Mouse (Mus musculus) urinary bladder, postnatal 10 days (tissue): Measurements from ENCODE around the gene Gm9508.
"Not testable (repeated sequence)": the region's sequence is repeated elsewhere in the genome, so short reads cannot be mapped to it uniquely, and the experiment has no call there.

Source experiments
- DNase-seq: peaks from one replicate; pipeline ENCODE4 v3.0.0; 2022; ENCODE audit warnings: low spot score

Gm9508 gene

DNA sequence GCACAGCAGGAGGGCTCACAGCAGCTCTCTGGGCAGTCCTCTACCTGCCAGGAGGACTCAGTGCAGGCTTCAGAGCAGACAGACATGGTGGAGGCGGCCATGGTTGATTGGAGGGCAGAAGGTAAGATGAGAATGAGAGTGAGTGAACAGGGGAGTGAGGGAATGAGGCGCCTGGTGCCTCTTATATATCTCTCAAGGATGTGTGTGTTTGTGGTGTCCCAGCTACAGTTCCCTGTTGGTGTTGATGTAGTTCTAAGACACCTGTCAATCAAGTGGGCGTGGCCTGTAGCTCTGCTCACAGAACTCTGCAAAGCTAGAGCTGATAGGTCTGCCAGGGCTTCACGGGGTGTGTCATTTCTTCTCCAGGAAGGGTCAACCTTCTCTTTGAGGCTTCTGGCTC is at the start of gene Gm9508:
Gene Gm9508 (minus strand): TSS at position 101 of the 400 bp plus-strand sequence.
- no peak for DNase-seq

- DNase-seq = not testable (repeated sequence)
Measured at GRCm38 (mm10) chr10:77741924-77742688, 45.1 kb upstream of the Gm9508 start, which contains the start of gene Gm18596. Gene Gm18596, minus strand, starts transcription at chr10:77742638.

GRCm38 (mm10) chr10:77738929-77739328 is 41.9 kb upstream of the Gm9508 start:
- no peak for DNase-seq

DNA sequence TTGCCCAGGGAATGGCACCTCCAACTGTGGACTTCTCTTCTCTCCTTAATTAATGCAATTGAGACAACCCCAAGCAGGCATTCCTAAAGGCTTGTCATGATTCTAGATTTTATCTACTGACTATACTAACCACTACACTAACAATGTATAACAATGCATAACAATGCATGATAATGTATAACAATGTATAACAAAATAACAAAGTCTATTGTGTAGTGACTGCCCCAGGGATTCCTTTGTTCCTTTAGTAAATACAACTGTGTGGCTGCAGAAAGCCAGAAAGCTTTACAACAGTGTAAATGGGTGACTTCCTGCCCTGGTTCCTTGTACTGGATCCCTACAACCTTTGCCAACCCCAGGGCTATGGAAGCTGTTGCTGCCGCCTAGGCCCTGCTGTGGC is 38.9 kb upstream of the Gm9508 start:
- DNase-seq = no peak

DNA sequence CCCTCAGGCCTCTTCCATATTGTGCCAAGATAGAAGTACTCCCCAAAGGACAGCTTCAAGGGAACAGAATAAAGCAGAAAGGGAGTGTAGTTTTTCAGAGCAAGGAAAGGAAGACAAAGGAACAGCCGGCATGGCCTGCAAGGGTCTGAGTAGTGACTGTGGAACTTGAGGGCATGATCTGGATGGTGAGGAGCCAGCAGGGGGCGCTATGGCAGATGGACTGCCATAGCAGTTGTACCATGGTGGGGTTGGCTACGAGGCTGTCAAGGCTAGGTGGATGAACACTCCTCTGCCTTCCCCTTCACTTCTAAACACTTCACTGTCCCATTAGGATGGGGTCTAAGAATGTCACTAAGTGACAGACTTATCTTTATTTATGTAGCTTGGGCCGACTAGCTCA is 32.2 kb upstream of the Gm9508 start:
- DNase-seq = no peak

- no peak for DNase-seq
Measured at GRCm38 (mm10) chr10:77728280-77728679, 31.2 kb upstream of the Gm9508 start.

DNA sequence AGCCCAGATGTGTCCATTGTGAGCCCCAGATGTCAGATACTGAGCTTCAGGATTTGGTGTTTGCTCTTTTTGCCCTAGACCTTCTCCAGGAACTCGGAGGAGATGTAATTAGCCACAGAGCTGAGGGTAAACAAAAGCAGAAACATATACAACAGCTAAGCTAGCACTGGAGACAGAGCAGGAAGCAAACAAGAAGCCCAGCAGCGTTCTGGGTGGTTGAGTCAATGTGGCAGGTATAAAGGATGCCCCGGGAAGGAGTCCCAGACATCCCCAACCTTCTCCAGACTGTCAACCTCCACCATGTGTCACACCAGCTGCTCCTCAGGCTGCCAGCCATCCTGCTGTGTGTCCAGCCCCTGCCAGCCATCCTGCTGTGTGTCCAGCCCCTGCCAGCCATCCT is 29.2 kb upstream of the Gm9508 start, which contains the start of gene Gm10100:
Gene Gm10100 (plus strand): TSS at position 301 of the 400 bp plus-strand sequence.
- DNase-seq = no peak

- DNase-seq = no peak
Measured at GRCm38 (mm10) chr10:77724855-77725254, 27.8 kb upstream of the Gm9508 start.

DNA sequence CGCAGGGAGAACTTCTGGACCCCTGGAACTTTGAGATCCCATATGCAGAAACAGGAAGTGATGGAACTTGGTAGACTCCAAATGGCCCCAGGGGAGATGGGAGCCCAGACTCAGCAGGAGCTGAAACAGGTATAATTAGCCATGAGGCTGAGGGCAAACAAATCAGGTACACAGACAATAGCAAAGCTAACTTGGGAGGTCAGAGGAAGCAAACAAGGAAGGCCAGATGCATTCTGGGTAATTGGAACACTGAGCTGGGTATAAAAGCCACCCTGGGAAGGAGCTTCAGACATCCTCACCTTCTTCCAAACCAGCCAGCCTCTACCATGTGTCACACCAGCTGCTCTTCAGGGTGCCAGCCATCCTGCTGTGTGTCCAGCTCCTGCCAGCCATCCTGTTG is 23.3 kb upstream of the Gm9508 start, which contains the start of gene Krtap12-1:
Gene Krtap12-1 (plus strand): TSS at position 301 of the 400 bp plus-strand sequence.
- DNase-seq = not testable (repeated sequence)

DNA sequence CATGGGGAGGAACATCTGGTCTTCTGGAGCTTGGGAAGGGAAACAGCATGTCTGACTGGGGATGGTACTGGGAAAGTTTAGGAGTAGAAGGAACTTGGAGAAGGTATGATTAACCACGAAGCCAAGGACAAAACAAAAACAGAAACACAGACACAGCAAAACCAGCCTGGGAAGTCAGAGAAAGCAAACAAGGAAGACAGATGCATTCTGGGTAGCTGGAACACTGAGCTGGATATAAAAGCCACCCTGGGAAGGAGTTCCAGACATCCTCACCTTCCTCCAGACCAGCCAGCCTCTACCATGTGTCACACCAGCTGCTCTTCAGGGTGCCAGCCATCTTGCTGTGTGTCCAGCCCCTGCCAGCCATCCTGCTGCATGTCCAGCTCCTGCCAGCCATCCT is 18.5 kb upstream of the Gm9508 start, which contains the start of gene Gm10142:
Gene Gm10142 (plus strand): TSS at position 301 of the 400 bp plus-strand sequence.
- DNase-seq = no peak

DNA sequence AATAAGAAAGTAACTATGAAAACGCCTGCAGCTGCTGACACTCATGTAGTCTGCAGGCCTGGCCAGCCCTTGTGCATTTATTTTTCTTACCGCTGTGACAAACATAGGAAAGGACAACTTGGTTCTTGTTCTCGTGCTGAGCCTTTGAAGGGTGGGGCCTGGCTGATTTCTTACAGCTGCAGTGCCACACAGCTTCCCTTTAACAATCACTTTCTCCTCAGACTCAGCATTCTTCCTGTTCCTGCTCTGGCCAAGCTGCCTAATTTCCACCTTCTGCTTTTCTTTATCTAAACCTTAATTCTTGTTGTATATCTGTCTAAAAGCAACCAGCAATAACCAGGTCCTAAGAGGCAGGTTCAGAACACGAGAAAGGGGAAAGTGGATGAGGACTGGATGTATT is 16.7 kb upstream of the Gm9508 start:
- DNase-seq = no peak

DNA sequence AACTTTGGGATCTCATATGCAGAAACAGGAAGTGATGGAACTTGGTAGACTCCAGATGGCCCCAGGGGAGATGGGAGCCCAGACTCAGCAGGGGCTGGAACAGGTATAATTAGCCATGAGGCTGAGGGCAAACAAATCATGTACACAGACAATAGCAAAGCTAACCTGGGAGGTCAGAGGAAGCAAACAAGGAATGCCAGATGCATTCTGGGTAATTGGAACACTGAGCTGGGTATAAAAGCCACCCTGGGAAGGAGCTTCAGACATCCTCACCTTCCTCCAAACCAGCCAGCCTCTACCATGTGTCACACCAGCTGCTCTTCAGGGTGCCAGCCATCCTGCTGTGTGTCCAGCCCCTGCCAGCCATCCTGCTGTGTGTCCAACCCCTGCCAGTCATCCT is 14.1 kb upstream of the Gm9508 start, which contains the start of gene Gm10024:
Gene Gm10024 (plus strand): TSS at position 301 of the 400 bp plus-strand sequence.
- DNase-seq = not testable (repeated sequence)

- DNase-seq = no peak
Measured at GRCm38 (mm10) chr10:77709831-77710230, 12.8 kb upstream of the Gm9508 start.

DNA sequence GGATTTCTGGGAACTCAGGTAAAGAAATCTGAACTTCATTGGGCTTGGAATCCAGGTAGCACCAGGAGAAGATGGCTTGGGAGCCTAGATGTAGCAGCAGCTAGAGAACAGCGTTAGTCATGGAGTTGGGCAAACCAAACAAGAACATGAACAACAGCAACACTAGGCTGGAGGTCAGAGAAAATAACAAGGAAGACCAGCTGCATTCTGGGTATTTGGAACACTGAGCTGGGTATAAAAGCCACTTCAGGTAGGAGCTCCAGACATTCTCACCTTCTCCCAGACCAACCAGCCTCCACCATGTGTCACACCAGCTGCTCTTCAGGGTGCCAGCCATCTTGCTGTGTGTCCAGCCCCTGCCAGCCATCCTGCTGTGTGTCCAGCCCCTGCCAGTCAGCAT is 9.3 kb upstream of the Gm9508 start, which contains the start of gene Gm10272:
Gene Gm10272 (plus strand): TSS at position 301 of the 400 bp plus-strand sequence.
- DNase-seq = no peak

DNA sequence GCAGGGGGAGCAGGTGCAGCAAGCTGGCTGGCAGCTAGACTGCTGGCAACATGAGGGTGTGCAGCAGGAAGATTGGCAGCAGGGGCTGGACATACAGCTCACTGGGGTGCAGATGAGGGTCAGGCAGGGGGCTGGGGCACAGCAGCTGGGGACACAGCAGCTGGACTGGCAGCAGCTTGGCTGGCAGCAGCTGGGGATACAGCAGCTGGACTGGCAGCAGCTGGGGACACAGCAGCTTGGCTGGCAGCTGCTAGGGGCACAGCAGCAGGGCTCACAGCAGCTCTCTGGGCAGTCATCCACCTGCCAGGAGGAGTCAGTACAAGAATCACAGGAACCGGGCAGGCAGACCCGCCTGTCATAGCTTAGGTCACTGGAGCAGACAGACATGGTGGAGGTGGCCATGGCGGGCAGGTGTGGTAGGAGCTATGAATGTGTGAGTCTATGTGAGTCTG is 6.7 kb downstream of the Gm9508 start, which contains the start of gene Gm19402:
Gene Gm19402 (minus strand): TSS at position 402 of the 452 bp plus-strand sequence.
- not testable (repeated sequence) for DNase-seq

- DNase-seq = no peak
Measured at GRCm38 (mm10) chr10:77687021-77687420, 10.0 kb downstream of the Gm9508 start.

DNA sequence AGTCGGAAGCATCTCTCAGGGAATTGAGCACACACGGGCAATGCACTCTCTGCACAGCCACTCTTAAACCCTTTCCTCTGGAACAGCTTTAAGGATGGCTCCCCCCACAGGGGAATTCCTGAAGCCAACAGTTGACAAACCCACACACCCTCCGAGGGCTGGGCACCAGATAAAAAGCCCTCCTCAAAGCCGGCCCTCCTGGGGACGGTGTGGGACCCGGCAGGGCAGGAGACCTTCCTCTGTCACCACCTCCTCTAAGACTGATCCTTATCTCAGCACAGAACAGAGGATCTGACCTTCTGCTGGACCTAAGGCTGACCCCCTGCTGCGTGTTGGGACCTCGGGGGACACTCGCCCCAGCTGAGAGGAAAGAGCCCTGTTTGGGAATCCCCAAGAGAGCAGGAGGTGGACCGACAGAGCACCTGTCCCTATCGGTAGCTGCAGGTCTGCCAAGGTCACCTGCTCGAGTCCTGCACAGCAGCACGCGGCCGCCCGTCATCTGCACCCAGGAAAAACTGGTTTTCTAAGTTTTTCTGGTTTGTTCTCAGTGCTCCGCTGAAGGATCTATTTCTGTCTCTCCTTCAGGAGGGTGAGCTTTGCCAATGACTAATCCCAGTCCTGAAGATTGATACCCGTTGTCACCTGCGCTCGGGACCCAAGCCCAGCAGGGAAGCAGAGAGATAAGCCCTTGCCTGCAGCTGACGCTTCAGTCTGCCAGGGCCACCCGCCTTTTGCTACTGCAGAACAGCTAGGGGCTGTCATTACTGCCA is 11.0 kb downstream of the Gm9508 start, which contains the start of gene Tspear:
Gene Tspear (plus strand): TSS at position 675 of the 770 bp plus-strand sequence.
- no peak for DNase-seq

DNA sequence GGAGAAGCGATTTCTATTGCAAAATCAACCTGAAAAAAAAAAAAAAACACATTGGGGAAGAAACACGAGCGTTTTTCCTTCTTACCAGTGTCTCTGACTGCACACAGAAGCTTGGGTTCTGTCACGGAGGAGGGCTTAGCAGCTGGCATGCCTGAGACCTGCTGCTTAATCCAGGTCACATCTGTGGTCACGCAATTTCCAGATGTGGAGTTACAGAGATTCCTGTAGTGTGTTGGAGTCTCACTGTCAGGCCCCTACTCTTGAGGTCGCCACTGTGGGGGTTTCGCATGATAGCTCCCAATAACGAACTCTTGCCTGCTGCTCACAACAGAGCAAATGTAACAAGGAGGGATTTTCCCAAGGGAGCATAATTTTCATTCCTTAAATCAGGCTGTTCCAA is 12.9 kb downstream of the Gm9508 start:
- no peak for DNase-seq

DNA sequence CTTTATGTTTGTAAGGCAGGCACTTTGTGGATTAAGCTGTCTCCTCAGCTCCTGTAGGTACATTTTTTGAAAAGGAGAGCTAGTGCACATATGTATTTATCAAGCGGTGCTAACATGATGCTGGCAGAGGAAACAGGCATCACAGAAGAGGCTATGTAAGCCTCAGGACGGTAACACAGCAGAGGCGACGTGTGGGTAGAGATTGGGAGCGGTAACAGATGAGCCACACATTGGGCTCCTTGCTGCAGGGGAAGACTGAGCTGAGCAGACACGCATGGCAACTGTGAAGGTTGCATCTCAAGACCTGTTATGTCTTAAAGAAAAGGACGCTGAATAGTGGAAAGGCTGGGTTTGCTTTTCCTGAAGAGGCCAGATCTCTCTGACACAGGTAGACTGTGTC is 14.0 kb downstream of the Gm9508 start:
- no peak for DNase-seq

DNA sequence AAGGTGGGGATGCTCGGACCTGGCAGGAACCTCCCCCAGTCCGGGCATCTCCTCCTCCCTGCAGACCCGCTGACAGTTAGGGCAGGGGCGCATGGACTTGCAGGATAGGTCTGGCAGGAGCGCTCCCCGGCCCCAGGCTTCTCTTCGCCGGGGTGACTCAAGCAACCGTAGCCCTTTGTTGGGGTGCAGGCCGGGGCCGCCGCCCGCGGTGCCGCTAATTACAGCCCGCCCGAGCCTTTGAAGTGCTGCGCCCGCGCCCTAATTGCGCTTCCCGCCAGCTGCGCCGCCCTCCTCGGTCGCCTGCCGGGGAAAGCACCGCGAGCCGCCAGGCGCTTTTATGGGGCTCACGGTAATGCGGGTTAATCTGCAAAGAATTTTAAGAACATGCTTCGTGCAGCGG is 19.5 kb downstream of the Gm9508 start:
- no peak for DNase-seq

GRCm38 (mm10) chr10:77673765-77674164 is 23.3 kb downstream of the Gm9508 start:
- no peak for DNase-seq

- DNase-seq = no peak
Measured at GRCm38 (mm10) chr10:77671519-77671918, 25.5 kb downstream of the Gm9508 start.
